Mouse (Mus musculus) MEL (cell line): Measurements from ENCODE around the gene Aaed1. TPM values are rescaled to one million over a fixed set of nuclear protein-coding genes. Genes with fewer than 3 reads are reported as not detected.

ENCODE experiments used
- DNase-seq: peaks from one replicate; pipeline ENCODE4 v3.0.0; 2011; ENCODE audit warnings: low read depth, low spot score
- H3K27ac ChIP-seq: 2 replicates; pipeline ENCODE4 v1.5.1; 2012; ENCODE audit warnings: low read depth, mild to moderate bottlenecking, control low read depth, low read length, moderate library complexity; ENCODE audit not compliant: control insufficient read depth
- H3K27me3 ChIP-seq, 2 experiments: fragments of 150-350 bp in 1 of 2; sonication (generic) in 1 of 2; 2 replicates each; pipeline ENCODE4 v1.6.1; 2012; ENCODE audit warnings: low read length in 2 of 2, mild to moderate bottlenecking in 2 of 2, improper control_type of control experiment in 1 of 2, moderate library complexity in 1 of 2; ENCODE audit not compliant: insufficient read depth in 2 of 2, control insufficient read depth in 1 of 2
- H3K36me3 ChIP-seq, 2 experiments: 2 replicates each; pipeline ENCODE4 v1.6.1; 2012 to 2014; ENCODE audit warnings: low read length in 2 of 2, improper control_type of control experiment in 1 of 2, inconsistent platforms in 1 of 2, mild to moderate bottlenecking in 1 of 2; ENCODE audit not compliant: insufficient read depth in 2 of 2, control insufficient read depth in 1 of 2
- H3K4me1 ChIP-seq, 2 experiments: fragments of 150-350 bp in 1 of 2; sonication (generic) in 1 of 2; 2 replicates each; pipeline ENCODE4 v1.6.1; 2012; ENCODE audit warnings: low read length in 2 of 2, improper control_type of control experiment in 1 of 2, mild to moderate bottlenecking in 1 of 2; ENCODE audit not compliant: insufficient read depth in 2 of 2, control insufficient read depth in 1 of 2
- H3K4me3 ChIP-seq, 2 experiments: fragments of 150-350 bp in 1 of 2; sonication (generic) in 1 of 2; 2 replicates each; pipeline ENCODE4 v1.5.1; 2012; ENCODE audit warnings: low read depth in 2 of 2, low read length in 2 of 2, mild to moderate bottlenecking in 2 of 2, moderate library complexity in 2 of 2, control low read depth in 1 of 2, improper control_type of control experiment in 1 of 2; ENCODE audit not compliant: control insufficient read depth in 1 of 2, insufficient read depth in 1 of 2
- H3K79me2 ChIP-seq: 2 replicates; pipeline ENCODE4 v1.6.1; 2012; ENCODE audit warnings: mild to moderate bottlenecking, low read length, moderate library complexity; ENCODE audit not compliant: control insufficient read depth, poor library complexity, insufficient read depth
- H3K9ac ChIP-seq: 2 replicates; pipeline ENCODE4 v1.6.1; 2012; ENCODE audit warnings: low read depth, mild to moderate bottlenecking, control low read depth, low read length, moderate library complexity; ENCODE audit not compliant: control insufficient read depth, poor library complexity, severe bottlenecking
- H3K9me3 ChIP-seq: fragments of 150-350 bp; sonication (generic); replicated peaks from 2 replicates; pipeline ENCODE4 v1.6.1; 2012; ENCODE audit warnings: mild to moderate bottlenecking, low read length, improper control_type of control experiment, moderate library complexity; ENCODE audit not compliant: insufficient read depth
- BHLHE40 ChIP-seq: IDR thresholded peaks from 2 replicates; pipeline ENCODE4 v1.6.1; 2012; ENCODE audit warnings: low read depth, mild to moderate bottlenecking, inconsistent platforms, low read length, improper control_type of control experiment, borderline replicate concordance
- CHD2 ChIP-seq: IDR thresholded peaks from 2 replicates; pipeline ENCODE4 v1.6.1; 2011; ENCODE audit warnings: low read length, improper control_type of control experiment
- CTCF ChIP-seq, 3 experiments: IDR thresholded peaks in 2 of 3; conservative IDR thresholded peaks in 1 of 3; 2 replicates each; pipeline ENCODE4 v1.5.1; 2011 to 2012; ENCODE audit warnings: low read length in 3 of 3, low read depth in 2 of 3, mild to moderate bottlenecking in 2 of 3, improper control_type of control experiment in 1 of 3, inconsistent platforms in 1 of 3, mixed read lengths in 1 of 3, moderate library complexity in 1 of 3; ENCODE audit not compliant: control insufficient read depth in 1 of 3, insufficient read depth in 1 of 3, poor library complexity in 1 of 3, severe bottlenecking in 1 of 3
- E2F4 ChIP-seq: IDR thresholded peaks from 2 replicates; pipeline ENCODE4 v1.6.1; 2011; ENCODE audit warnings: low read depth, low read length, improper control_type of control experiment, borderline replicate concordance
- ETS1 ChIP-seq: IDR thresholded peaks from 2 replicates; pipeline ENCODE4 v1.6.1; 2012; ENCODE audit warnings: low read depth, mild to moderate bottlenecking, inconsistent platforms, low read length, improper control_type of control experiment, moderate library complexity
- HCFC1 ChIP-seq: IDR thresholded peaks from 2 replicates; pipeline ENCODE4 v1.6.1; 2012; ENCODE audit warnings: low read depth, mild to moderate bottlenecking, inconsistent platforms, low read length, improper control_type of control experiment, moderate library complexity
- MAX ChIP-seq: IDR thresholded peaks from 2 replicates; pipeline ENCODE4 v1.6.1; 2011; ENCODE audit warnings: low read length, improper control_type of control experiment
- MAZ ChIP-seq: IDR thresholded peaks from 2 replicates; pipeline ENCODE4 v1.6.1; 2012; ENCODE audit warnings: low read depth, mild to moderate bottlenecking, inconsistent platforms, low read length, improper control_type of control experiment
- MXI1 ChIP-seq: IDR thresholded peaks from 2 replicates; pipeline ENCODE4 v1.6.1; 2011; ENCODE audit warnings: mild to moderate bottlenecking, low read depth, low read length, improper control_type of control experiment
- MYB ChIP-seq: IDR thresholded peaks from 2 replicates; pipeline ENCODE4 v1.6.1; 2011; ENCODE audit warnings: mild to moderate bottlenecking, low read depth, low read length, improper control_type of control experiment
- MYC ChIP-seq: IDR thresholded peaks from 2 replicates; pipeline ENCODE4 v1.6.1; 2011; ENCODE audit warnings: low read depth, mild to moderate bottlenecking, low read length, improper control_type of control experiment, moderate library complexity
- NELFE ChIP-seq: IDR thresholded peaks from 2 replicates; pipeline ENCODE4 v1.6.1; 2011; ENCODE audit warnings: low read depth, low read length, improper control_type of control experiment
- POLR2AphosphoS2 ChIP-seq: IDR thresholded peaks from 2 replicates; pipeline ENCODE4 v1.6.1; 2011; ENCODE audit warnings: low read length, improper control_type of control experiment
- TAL1 ChIP-seq: IDR thresholded peaks from 2 replicates; pipeline ENCODE4 v1.6.1; 2012; ENCODE audit warnings: mild to moderate bottlenecking, inconsistent platforms, low read length, moderate library complexity, mixed read lengths
- TCF12 ChIP-seq: IDR thresholded peaks from 2 replicates; pipeline ENCODE4 v1.6.1; 2014; ENCODE audit warnings: low read depth, mild to moderate bottlenecking, inconsistent platforms, low read length, improper control_type of control experiment, moderate library complexity
- UBTF ChIP-seq: IDR thresholded peaks from 2 replicates; pipeline ENCODE4 v1.6.1; 2012; ENCODE audit warnings: low read depth, mild to moderate bottlenecking, inconsistent platforms, low read length, improper control_type of control experiment, moderate library complexity, borderline replicate concordance; ENCODE audit not compliant: insufficient read depth
- USF1 ChIP-seq: IDR thresholded peaks from 2 replicates; pipeline ENCODE4 v1.6.1; 2014; ENCODE audit warnings: low read depth, mild to moderate bottlenecking, inconsistent platforms, low read length, improper control_type of control experiment, moderate library complexity
- ZKSCAN1 ChIP-seq: IDR thresholded peaks from 2 replicates; pipeline ENCODE4 v1.6.1; 2012; ENCODE audit warnings: low read depth, mild to moderate bottlenecking, inconsistent platforms, low read length, improper control_type of control experiment, moderate library complexity
- ZNF384 ChIP-seq: IDR thresholded peaks from 2 replicates; pipeline ENCODE4 v1.6.1; 2012; ENCODE audit warnings: low read depth, mild to moderate bottlenecking, inconsistent platforms, low read length, improper control_type of control experiment
- polyA plus RNA-seq, 2 experiments: library from polyadenylated mRNA; stranded (reverse) in 1 of 2; unstranded in 1 of 2; fragments of >175 nt in 1 of 2; fragments of >200 nt in 1 of 2; gene quantifications; 2 replicates each; pipeline versions ENCODE4 v1.2.1 to v1.2.4; 2012; ENCODE audit warnings: low replicate concordance in 2 of 2, low read depth in 1 of 2; ENCODE audit not compliant: insufficient read length in 2 of 2, insufficient read depth in 1 of 2, missing spikeins in 1 of 2
- total RNA-seq: library from RNA; depleted of rRNA; stranded (reverse); fragments of 300-350 nt; gene quantifications from 2 replicates; pipeline ENCODE4 v1.2.3, GENCODE M21; 2012

Gene Aaed1
- total and polyA plus RNA-seq, 3 experiments: 4.2 to 190 (median 13.5) TPM

GRCm38 (mm10) chr13:64344082-64344501 is 31.6 kb upstream of the Aaed1 start:
- H3K36me3 ChIP-seq: no peaks in the 10 kb centered on the region
- no peak for DNase-seq
- TF ChIP-seq MAZ: no peak
- peak; percentile 67 for TF ChIP-seq HCFC1
- no peak overlapping the region for H3K9ac ChIP-seq
- H3K27me3 ChIP-seq: no peaks in the 10 kb centered on the region; a peak in 1 of 4 replicates
- H3K4me3 ChIP-seq: no peak overlapping the region
- H3K4me1 ChIP-seq: no peaks in the 10 kb centered on the region
- H3K27ac ChIP-seq: no peak overlapping the region
- H3K9me3 ChIP-seq: no peaks in the 10 kb centered on the region
- H3K79me2 ChIP-seq: no peaks in the 10 kb centered on the region

GRCm38 (mm10) chr13:64343598-64343997 is 31.1 kb upstream of the Aaed1 start:
- no peaks in the 10 kb centered on the region for H3K79me2 ChIP-seq
- H3K4me3 ChIP-seq: no peak overlapping the region
- no peaks in the 10 kb centered on the region for H3K9me3 ChIP-seq
- DNase-seq: no peak
- no peak overlapping the region for H3K27ac ChIP-seq
- H3K27me3 ChIP-seq: no peaks in the 10 kb centered on the region; a peak in 1 of 4 replicates
- H3K36me3 ChIP-seq: no peaks in the 10 kb centered on the region
- no peaks in the 10 kb centered on the region for H3K4me1 ChIP-seq
- no peak overlapping the region for H3K9ac ChIP-seq
- TF ChIP-seq CTCF (IDR thresholded peaks at IDR 0.05 in 2 of 3, conservative IDR thresholded peaks at IDR 0.05 in 1 of 3; ENCODE audit: control insufficient read depth in 1 of 3, insufficient read depth in 1 of 3, low read depth in 2 of 3, low read length in 3 of 3, poor library complexity in 1 of 3, severe bottlenecking in 1 of 3) (no peak), ZKSCAN1 (no peak), E2F4 (no peak), MYB (no peak), ETS1 (no peak), MXI1 (no peak), NELFE (no peak), CHD2 (no peak), TCF12 (no peak), TAL1 (no peak), POLR2AphosphoS2 (no peak), USF1 (no peak), BHLHE40 (no peak), MAX (no peak), UBTF (no peak), ZNF384 (no peak), MYC (no peak), HCFC1 (no peak)
